Mouse (Mus musculus) urinary bladder, adult 18-20 months (tissue): Measurements from ENCODE around the gene Efna3.

Source experiments
- DNase-seq, 2 experiments: peaks; one replicate each; pipeline ENCODE4 v3.0.0; 2022; ENCODE audit warnings: low spot score in 2 of 2, mixed read lengths in 2 of 2

Efna3 gene

DNA sequence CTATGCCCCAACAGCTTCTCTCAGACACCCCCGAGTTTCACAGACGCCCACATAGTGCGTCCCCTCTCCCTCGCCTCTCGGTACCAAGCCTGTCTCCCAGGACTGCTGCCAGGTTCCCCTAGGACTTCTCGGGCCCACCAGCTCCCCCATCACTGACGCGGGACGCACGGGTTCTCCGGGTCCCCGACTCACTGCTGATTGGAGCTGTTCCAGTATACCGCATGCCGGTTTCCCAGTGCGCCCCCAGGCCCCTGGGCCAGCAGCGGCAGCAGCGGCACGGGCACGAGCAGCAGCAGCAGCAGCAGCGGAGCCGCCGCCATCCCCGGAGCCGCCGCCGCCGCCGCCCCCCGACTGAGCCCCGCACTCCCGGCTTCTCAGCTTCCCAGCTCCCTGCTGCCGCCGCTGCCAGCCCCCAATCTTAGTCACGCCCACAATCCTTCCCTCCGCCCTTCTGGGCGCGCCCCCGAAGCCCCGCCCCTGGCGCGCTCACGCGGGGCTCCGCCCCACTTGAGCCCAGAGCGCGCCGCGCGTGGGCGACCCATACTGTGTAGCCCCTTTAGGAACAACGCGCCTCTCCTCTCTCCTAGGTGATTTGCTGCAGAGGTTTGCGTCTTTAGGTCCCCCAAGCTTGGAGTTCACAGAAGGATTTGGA lies at the start of gene Efna3:
TSS of gene Efna3 (minus strand) at position 452 of the 652 bp plus-strand sequence.
- peak; percentile 54 to 80 for DNase-seq

DNA sequence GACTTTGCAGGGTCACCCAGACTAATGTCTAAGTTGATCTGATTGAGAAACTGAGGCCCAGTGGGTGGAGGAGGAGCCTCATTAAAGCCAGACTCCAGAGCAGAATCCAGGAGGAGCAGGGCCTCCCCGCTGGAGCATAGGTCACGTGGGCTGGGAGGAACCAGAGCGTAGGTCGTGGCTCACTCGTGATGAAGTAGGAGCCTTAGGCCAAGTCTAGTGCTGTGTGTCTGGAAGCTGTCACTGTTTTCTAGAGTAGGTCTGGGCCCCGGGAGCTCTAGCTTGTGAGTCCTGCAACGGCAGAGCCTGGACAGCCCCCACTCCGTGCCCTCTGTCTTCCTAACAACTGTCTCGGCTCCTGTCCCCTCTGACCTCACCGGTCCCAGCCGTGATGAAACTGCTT lies 44.6 kb upstream of the Efna3 start:
- no peak for DNase-seq

- DNase-seq = no peak
Measured at GRCm38 (mm10) chr3:89365486-89366414, 43.0 kb upstream of the Efna3 start.

DNA sequence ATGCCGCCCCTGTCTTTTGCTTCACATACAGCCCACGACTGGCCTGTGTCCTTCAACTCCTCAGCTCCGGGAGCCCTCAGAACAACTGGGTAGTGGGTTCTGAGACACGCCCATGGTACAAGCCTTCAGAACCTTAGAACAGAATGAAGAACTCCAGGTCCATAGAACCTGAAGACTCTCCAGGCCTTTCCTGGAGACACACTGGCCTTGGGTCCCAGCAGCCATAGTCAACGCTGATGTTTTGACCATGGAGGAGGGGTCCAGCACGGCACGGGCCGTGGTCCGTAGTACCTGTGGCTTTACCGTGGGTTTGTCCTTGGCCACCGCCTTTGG lies 42.4 kb upstream of the Efna3 start, which contains the start of gene Dcst1:
TSS of gene Dcst1 (minus strand) at position 101 of the 333 bp plus-strand sequence.
- DNase-seq = no peak

- no peak for DNase-seq
Measured at GRCm38 (mm10) chr3:89364631-89365030, 41.9 kb upstream of the Efna3 start.

DNA sequence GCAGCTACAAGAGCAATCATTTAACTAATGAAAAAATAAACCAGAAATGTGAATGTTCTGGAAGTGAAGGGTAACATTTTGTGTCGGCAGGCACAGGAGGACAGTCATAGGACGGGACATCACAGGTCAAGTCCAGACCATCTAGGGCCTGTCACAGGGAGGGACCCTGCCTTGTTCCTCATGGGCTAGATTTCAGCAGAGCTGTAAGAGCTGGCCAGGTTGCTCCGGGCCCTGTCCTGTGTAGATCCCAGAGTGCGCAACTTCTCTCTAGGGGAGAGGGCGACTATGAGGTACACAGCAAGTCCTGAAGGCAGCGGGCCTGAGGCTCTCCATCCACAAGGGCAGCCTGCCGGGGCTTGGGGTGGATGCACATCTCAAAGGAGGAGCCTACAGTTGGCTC lies 38.9 kb upstream of the Efna3 start, which contains the start of gene Dcst2:
TSS of gene Dcst2 (plus strand) at position 301 of the 400 bp plus-strand sequence.
- no peak for DNase-seq

GRCm38 (mm10) chr3:89360237-89360636 lies 37.5 kb upstream of the Efna3 start:
- DNase-seq = no peak

- no peak for DNase-seq
Measured at GRCm38 (mm10) chr3:89359630-89360029, 36.9 kb upstream of the Efna3 start.

- DNase-seq = no peak
Measured at GRCm38 (mm10) chr3:89356029-89356428, 33.3 kb upstream of the Efna3 start.

DNA sequence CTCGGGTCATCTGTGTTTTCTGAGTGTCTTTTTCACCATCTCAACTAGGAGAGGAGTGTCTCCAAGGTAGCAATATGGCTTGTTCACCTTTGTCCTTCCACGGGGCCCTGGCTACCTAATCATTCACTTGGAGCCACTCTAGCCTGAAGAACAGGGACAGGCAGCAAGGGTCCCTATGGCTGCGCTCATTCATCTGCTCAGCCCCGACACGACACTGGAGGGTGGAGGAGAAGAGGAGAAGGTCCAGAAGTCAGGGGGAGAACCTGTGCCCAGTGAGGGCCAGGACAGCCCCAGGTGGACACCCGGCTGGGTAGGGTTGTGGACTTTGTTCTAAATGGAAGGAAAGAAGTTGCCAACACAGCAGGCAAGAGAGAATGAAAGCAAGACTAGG lies 32.7 kb upstream of the Efna3 start:
- no peak for DNase-seq

DNA sequence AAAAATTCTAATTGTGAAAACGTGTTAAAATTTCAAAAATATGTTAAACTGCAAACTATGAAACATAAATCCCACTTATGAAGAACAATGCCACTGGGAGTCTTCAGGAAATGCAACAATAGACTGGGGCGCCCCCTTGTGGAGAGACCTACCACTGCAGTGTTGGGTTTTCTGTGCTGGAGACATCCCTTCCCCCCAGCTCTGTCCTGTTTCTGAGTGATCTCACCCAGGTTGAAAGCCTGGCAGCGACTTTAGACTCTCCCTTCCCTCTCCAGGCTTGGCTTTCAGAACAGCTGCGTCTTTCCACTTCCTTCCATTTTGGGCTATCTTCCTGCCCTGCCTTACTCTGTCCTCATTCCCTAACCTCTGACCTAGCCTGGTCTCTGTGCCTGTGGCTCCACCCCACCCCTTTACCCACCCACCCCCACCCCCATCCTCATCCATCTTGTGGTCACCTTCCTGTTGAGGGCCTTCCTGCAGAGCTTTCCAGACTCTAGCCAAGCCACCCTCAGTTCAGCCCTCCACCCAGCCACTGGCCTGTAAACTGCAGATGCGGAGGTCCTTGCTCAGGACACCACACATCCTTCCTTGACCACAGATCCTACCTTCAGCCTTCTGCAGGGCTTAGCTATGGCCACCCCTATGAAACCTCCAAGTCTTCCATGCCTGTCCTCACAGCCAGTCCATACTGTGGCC lies 32.2 kb upstream of the Efna3 start:
- DNase-seq = peak; percentile 75 to 80

DNA sequence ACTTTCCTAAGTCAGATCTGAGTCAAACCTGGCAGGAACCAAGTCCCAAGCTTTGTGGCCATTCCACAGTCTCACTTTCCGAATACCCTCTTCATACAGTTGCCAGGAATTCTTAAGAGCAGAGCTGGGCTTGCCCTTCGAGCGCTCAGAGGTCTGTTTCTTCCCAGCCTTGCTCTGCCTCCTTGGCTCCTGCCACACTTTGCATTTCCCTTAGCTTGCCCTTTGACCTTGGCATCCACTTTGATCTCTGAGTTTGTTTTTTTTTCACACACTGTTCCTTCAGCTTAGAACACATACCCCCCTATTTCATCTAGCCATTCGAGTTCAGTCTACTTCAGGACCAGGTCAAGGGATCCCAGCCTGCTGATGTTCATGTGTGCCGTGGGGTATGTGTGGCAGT lies 28.5 kb upstream of the Efna3 start:
- no peak for DNase-seq

DNA sequence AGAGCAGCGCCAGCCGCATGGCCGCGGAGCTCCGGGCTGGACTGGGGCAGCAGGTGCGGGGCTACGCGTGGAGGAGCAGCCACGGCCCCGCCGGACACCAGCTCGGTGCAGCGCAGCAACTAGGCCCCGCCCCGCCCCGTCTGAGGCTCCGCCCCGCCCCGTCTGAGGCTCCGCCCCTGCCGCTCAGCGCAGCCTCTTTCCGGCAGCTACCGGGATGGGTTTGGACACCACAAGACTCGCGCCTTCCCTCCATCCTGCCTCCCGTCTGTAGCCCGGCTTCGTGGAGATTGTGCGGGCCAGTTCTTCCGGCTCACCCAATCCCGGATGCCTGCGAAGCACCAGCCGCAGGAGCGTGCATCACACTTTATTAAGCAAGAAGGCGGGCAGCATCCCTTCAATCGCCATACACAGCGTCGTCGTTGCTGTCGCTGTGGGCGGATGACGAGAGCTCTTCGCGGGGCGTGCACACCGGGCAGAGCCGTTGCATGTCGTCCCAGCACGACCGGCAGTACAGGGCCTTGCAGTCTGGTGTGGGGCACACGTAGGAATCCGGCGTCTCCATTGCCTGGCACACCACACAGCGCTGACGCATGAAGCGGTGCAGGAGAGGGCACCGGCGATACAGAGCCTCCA lies 27.2 kb upstream of the Efna3 start, which contains the start of gene Adam15:
TSS of gene Adam15 (minus strand) at position 128 of the 633 bp plus-strand sequence.
- DNase-seq = peak; percentile 89 to 96

DNA sequence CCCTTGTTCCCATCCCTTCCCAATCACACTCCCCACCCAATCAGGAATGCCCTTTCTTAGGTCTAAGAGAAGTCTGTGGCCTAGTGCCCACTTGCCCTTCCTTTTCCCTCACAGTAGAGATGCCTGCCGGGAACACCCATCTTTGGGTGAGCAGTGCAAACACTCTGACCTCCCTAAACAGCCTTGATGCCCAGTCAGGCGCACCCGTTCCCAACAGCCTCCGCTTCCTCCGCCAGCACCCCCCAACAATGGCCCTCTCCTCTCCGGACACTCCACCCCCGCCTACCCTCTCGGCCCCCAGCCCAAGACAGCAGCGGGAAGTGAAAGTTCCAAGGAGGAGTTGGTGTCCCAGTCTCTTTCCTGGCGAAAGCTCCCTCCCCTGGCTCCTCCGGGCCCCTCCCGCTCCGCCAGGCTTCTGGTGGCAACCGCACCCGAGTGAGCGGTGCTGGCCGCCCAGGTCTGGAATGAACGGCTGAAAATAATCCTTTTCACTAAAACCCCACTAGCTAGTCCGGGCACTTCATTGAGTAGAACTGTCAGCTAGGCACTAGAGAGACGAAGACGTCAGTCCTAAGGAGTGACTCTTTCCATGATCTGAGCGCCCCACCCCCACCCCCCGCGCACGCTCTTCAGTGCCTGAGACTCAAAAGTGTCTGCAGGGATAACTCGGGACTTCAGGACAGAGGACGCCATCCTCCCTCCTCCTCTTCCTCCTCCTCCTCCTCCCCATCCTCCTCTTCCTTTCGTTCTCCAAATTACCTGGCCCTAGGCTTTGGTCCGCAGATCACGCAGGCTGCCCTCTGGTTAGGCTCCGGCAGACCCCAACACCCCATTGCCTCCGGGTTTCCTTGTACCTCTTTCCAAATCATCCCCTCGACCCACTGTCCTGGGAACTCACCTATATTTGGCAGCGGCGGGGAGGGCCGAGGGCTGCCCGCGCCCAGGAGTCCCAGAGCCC lies 26.4 kb upstream of the Efna3 start:
- peak; percentile 31 to 42 for DNase-seq

- DNase-seq = no peak
Measured at GRCm38 (mm10) chr3:89347916-89348315, 25.2 kb upstream of the Efna3 start.

DNA sequence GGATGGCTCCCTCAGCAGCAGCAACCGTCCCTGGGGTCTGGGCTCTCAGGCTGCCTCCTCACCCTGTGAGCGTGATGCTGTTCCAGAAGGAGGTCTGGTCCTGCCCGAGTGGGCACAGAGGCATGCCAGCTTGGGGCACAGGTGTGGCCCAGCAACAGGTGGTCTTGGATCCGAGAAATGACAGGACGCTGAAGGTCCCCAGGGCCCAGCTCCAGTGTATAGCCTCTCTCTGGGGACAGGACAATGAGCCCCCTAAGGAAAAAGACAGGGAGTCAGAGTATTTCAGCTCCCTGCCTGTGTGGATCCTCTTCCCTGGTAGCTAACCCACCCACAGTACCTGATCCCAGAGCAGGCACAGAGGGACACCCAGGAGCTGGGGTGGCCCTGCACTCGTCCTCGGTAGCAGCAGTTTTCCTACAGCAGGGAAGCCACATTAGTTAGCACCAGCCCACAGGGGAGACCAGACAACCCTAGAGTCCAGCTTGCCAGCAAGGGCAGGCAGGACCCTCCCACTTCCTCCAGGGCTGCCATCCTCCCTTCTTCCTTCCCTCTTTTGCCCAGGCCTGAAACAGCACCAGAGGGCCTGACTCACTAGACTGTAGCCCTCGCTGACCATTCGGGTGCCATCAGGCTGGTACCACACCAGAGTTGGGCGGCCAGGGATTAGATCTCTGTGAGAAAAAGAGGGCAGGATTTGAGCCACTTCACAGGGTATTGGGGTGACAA lies 24.2 kb upstream of the Efna3 start:
- DNase-seq = no peak

GRCm38 (mm10) chr3:89343279-89343678 lies 20.5 kb upstream of the Efna3 start:
- DNase-seq = no peak

DNA sequence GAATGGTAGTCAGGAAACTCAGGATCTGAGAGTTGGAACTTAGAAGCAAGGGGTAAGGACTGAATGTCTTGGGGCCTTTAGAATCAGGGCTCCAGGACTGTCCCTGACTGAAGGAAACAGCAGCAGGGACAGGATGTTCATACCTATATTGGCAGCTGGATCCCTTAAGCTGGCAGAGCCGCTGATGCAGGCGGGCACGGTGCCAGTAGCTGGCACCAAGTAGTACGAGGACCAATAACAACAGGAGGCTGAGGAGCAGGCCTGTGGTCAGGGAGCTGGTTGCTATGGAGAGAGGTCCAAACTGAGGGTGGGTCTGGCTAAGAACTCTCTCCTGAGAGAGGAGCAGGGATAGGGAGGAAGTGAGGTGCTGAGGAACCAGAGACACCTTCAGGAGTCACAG lies 19.0 kb upstream of the Efna3 start:
- no peak for DNase-seq

DNA sequence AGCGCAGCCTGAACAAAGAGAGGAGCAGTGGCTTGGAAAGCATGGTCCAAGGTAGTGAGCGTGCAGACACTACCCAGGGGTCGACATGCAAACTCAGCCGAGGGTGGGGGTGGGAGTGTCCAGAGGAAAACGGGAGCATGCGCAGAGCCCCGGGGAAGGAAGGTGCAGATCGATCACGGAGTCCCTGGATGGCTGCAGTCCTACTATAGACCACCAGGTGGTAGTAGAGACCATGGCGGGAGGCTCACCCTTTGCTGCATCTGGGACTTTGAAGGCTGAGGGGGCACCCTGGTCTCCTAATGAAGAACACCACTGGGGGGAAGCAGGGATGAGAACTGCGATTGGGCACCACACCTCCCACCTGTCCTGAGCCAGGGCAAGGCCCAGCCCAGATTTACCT lies 17.7 kb upstream of the Efna3 start:
- DNase-seq = peak; percentile 57 to 60

DNA sequence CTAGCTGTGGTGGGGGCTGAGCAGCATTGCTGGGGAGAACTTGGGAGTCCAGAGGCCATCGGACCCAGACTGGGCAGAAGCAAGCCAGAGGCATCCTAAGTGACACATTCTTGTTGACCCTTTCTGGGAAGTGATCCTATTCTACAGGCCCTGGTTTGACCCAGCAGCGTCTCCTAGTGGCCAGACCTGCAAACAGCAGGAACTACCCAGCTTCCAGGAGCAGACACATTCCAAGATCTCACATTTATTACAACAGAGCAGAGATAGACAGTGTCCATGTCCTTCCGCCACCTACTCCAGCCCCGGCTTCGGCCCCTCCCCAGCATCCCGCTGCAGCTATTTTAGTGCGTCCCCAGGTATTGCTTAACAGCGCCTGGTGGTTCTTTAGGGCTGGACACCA lies 16.7 kb upstream of the Efna3 start:
- DNase-seq = peak in 1 of 2 experiments; percentile 74
